Mouse (Mus musculus): ENCODE measurements around the gene Cisd2.

DNA sequence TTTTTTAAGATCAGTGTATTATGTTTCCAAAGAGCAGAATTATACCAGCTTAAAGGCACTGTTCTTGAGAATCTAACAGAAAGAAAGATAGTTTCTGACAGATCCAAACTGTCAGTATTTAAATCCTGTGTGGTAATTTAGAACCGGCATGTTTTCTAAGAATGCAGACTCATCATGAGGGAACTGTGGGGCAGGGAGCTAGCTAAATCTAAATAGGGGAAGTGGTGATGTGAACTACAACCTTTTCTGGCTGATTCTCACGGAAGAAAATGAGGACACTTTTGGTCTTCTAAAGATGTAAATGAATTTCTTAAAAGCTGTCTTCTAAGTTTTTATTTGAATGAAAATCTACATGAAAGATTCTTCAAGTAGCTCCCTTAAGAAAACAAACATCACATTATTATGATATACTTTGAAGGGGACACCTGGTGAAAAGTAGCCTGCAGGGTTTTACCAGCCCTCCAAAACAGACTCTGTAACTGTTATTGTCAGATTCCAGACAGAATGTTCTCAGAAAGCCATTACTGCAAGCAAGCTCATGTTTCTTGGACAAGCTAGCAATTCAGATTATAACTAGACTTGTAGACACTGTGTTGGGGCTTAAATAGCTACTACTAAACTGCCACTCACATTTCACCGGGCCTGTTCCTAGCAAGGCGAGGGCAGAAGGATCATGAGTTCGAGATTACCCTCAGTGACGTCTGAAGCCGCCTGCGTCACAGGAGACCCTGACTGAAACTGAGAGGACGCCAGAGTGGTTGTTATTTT lies 3.0 kb downstream of the Cisd2 start:
- no peak for TF ChIP-seq ZC3H11A (IDR thresholded peaks at IDR 0.05; ENCODE audit: borderline replicate concordance, low read depth, low read length)
- TF ChIP-seq HCFC1 (IDR thresholded peaks at IDR 0.05; ENCODE audit: borderline replicate concordance, insufficient read depth, low read length), result no peak
- TF ChIP-seq CHD2 (IDR thresholded peaks at IDR 0.05; ENCODE audit: low read depth, low read length), result no peak
